Mouse (Mus musculus): ENCODE data around the gene Zfp961.

DNA sequence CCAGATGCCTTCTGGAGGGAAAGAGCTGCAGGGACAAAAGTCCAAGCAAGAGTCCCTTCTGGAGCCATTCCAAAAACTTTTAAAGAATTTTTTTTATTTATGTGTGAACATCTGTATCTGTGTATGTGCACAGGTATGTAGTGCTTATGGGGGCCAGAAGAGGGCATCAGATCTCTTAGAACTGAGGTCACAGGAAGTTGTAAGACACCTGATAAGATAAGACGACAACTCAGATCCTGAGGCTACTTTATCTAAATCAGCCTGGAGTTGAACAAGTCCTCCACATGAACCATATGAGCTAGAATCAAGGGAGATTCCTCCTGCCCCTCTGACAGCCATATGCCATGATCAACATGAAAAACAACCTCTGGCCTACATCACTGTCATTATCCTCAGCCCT, 48.6 kb downstream of the Zfp961 start:
- TF ChIP-seq EP300 (IDR thresholded peaks at IDR 0.05; ENCODE audit: low read depth) (no peak), CTCF (IDR thresholded peaks at IDR 0.05; ENCODE audit: low read depth) (no peak)

All from liver, postnatal 0 days (tissue).